Mouse (Mus musculus) MEL (cell line): ENCODE results near the gene Prps1. TPM values are rescaled to one million over a fixed set of nuclear protein-coding genes. Genes with fewer than 3 reads are reported as not detected.

Experiments
- DNase-seq: peaks from one replicate; pipeline ENCODE4 v3.0.0; 2011; ENCODE audit warnings: low read depth, low spot score
- H3K27ac ChIP-seq: 2 replicates; pipeline ENCODE4 v1.5.1; 2012; ENCODE audit warnings: low read depth, mild to moderate bottlenecking, control low read depth, low read length, moderate library complexity; ENCODE audit not compliant: control insufficient read depth
- H3K27me3 ChIP-seq, 2 experiments: fragments of 150-350 bp in 1 of 2; sonication (generic) in 1 of 2; 2 replicates each; pipeline ENCODE4 v1.6.1; 2012; ENCODE audit warnings: low read length in 2 of 2, mild to moderate bottlenecking in 2 of 2, improper control_type of control experiment in 1 of 2, moderate library complexity in 1 of 2; ENCODE audit not compliant: insufficient read depth in 2 of 2, control insufficient read depth in 1 of 2
- H3K36me3 ChIP-seq, 2 experiments: 2 replicates each; pipeline ENCODE4 v1.6.1; 2012 to 2014; ENCODE audit warnings: low read length in 2 of 2, improper control_type of control experiment in 1 of 2, inconsistent platforms in 1 of 2, mild to moderate bottlenecking in 1 of 2; ENCODE audit not compliant: insufficient read depth in 2 of 2, control insufficient read depth in 1 of 2
- H3K4me1 ChIP-seq, 2 experiments: fragments of 150-350 bp in 1 of 2; sonication (generic) in 1 of 2; 2 replicates each; pipeline ENCODE4 v1.6.1; 2012; ENCODE audit warnings: low read length in 2 of 2, improper control_type of control experiment in 1 of 2, mild to moderate bottlenecking in 1 of 2; ENCODE audit not compliant: insufficient read depth in 2 of 2, control insufficient read depth in 1 of 2
- H3K4me3 ChIP-seq, 2 experiments: fragments of 150-350 bp in 1 of 2; sonication (generic) in 1 of 2; 2 replicates each; pipeline ENCODE4 v1.5.1; 2012; ENCODE audit warnings: low read depth in 2 of 2, low read length in 2 of 2, mild to moderate bottlenecking in 2 of 2, moderate library complexity in 2 of 2, control low read depth in 1 of 2, improper control_type of control experiment in 1 of 2; ENCODE audit not compliant: control insufficient read depth in 1 of 2, insufficient read depth in 1 of 2
- H3K79me2 ChIP-seq: 2 replicates; pipeline ENCODE4 v1.6.1; 2012; ENCODE audit warnings: mild to moderate bottlenecking, low read length, moderate library complexity; ENCODE audit not compliant: control insufficient read depth, poor library complexity, insufficient read depth
- H3K9ac ChIP-seq: 2 replicates; pipeline ENCODE4 v1.6.1; 2012; ENCODE audit warnings: low read depth, mild to moderate bottlenecking, control low read depth, low read length, moderate library complexity; ENCODE audit not compliant: control insufficient read depth, poor library complexity, severe bottlenecking
- H3K9me3 ChIP-seq: fragments of 150-350 bp; sonication (generic); replicated peaks from 2 replicates; pipeline ENCODE4 v1.6.1; 2012; ENCODE audit warnings: mild to moderate bottlenecking, low read length, improper control_type of control experiment, moderate library complexity; ENCODE audit not compliant: insufficient read depth
- CTCF ChIP-seq, 3 experiments: IDR thresholded peaks in 2 of 3; conservative IDR thresholded peaks in 1 of 3; 2 replicates each; pipeline ENCODE4 v1.5.1; 2011 to 2012; ENCODE audit warnings: low read length in 3 of 3, low read depth in 2 of 3, mild to moderate bottlenecking in 2 of 3, improper control_type of control experiment in 1 of 3, inconsistent platforms in 1 of 3, mixed read lengths in 1 of 3, moderate library complexity in 1 of 3; ENCODE audit not compliant: control insufficient read depth in 1 of 3, insufficient read depth in 1 of 3, poor library complexity in 1 of 3, severe bottlenecking in 1 of 3
- ELF1 ChIP-seq: IDR thresholded peaks from 2 replicates; pipeline ENCODE4 v1.6.1; 2014; ENCODE audit warnings: low read depth, mild to moderate bottlenecking, inconsistent platforms, low read length, improper control_type of control experiment, moderate library complexity
- EP300 ChIP-seq, 2 experiments: IDR thresholded peaks; 2 replicates each; pipeline ENCODE4 v1.6.1; 2011; ENCODE audit warnings: improper control_type of control experiment in 2 of 2, low read length in 2 of 2, low read depth in 1 of 2, mild to moderate bottlenecking in 1 of 2
- ETS1 ChIP-seq: IDR thresholded peaks from 2 replicates; pipeline ENCODE4 v1.6.1; 2012; ENCODE audit warnings: low read depth, mild to moderate bottlenecking, inconsistent platforms, low read length, improper control_type of control experiment, moderate library complexity
- GATA1 ChIP-seq: IDR thresholded peaks from 2 replicates; pipeline ENCODE4 v1.6.1; 2011; ENCODE audit warnings: low read depth, low read length, improper control_type of control experiment
- MAX ChIP-seq: IDR thresholded peaks from 2 replicates; pipeline ENCODE4 v1.6.1; 2011; ENCODE audit warnings: low read length, improper control_type of control experiment
- MAZ ChIP-seq: IDR thresholded peaks from 2 replicates; pipeline ENCODE4 v1.6.1; 2012; ENCODE audit warnings: low read depth, mild to moderate bottlenecking, inconsistent platforms, low read length, improper control_type of control experiment
- MXI1 ChIP-seq: IDR thresholded peaks from 2 replicates; pipeline ENCODE4 v1.6.1; 2011; ENCODE audit warnings: mild to moderate bottlenecking, low read depth, low read length, improper control_type of control experiment
- MYC ChIP-seq: IDR thresholded peaks from 2 replicates; pipeline ENCODE4 v1.6.1; 2011; ENCODE audit warnings: low read depth, mild to moderate bottlenecking, low read length, improper control_type of control experiment, moderate library complexity
- NELFE ChIP-seq: IDR thresholded peaks from 2 replicates; pipeline ENCODE4 v1.6.1; 2011; ENCODE audit warnings: low read depth, low read length, improper control_type of control experiment
- SIN3A ChIP-seq: IDR thresholded peaks from 2 replicates; pipeline ENCODE4 v1.6.1; 2012; ENCODE audit warnings: low read length, improper control_type of control experiment, inconsistent platforms
- TAL1 ChIP-seq: IDR thresholded peaks from 2 replicates; pipeline ENCODE4 v1.6.1; 2012; ENCODE audit warnings: mild to moderate bottlenecking, inconsistent platforms, low read length, moderate library complexity, mixed read lengths
- TCF12 ChIP-seq: IDR thresholded peaks from 2 replicates; pipeline ENCODE4 v1.6.1; 2014; ENCODE audit warnings: low read depth, mild to moderate bottlenecking, inconsistent platforms, low read length, improper control_type of control experiment, moderate library complexity
- ZKSCAN1 ChIP-seq: IDR thresholded peaks from 2 replicates; pipeline ENCODE4 v1.6.1; 2012; ENCODE audit warnings: low read depth, mild to moderate bottlenecking, inconsistent platforms, low read length, improper control_type of control experiment, moderate library complexity
- ZMIZ1 ChIP-seq: IDR thresholded peaks from 2 replicates; pipeline ENCODE4 v1.6.1; 2012; ENCODE audit warnings: low read depth, mild to moderate bottlenecking, inconsistent platforms, low read length, improper control_type of control experiment, moderate library complexity
- polyA plus RNA-seq, 2 experiments: library from polyadenylated mRNA; stranded (reverse) in 1 of 2; unstranded in 1 of 2; fragments of >175 nt in 1 of 2; fragments of >200 nt in 1 of 2; gene quantifications; 2 replicates each; pipeline versions ENCODE4 v1.2.1 to v1.2.4; 2012; ENCODE audit warnings: low replicate concordance in 2 of 2, low read depth in 1 of 2; ENCODE audit not compliant: insufficient read length in 2 of 2, insufficient read depth in 1 of 2, missing spikeins in 1 of 2
- total RNA-seq: library from RNA; depleted of rRNA; stranded (reverse); fragments of 300-350 nt; gene quantifications from 2 replicates; pipeline ENCODE4 v1.2.3, GENCODE M21; 2012

Gene Prps1
- total and polyA plus RNA-seq, 3 experiments, result 113 to 172 TPM; not detected in 1

DNA sequence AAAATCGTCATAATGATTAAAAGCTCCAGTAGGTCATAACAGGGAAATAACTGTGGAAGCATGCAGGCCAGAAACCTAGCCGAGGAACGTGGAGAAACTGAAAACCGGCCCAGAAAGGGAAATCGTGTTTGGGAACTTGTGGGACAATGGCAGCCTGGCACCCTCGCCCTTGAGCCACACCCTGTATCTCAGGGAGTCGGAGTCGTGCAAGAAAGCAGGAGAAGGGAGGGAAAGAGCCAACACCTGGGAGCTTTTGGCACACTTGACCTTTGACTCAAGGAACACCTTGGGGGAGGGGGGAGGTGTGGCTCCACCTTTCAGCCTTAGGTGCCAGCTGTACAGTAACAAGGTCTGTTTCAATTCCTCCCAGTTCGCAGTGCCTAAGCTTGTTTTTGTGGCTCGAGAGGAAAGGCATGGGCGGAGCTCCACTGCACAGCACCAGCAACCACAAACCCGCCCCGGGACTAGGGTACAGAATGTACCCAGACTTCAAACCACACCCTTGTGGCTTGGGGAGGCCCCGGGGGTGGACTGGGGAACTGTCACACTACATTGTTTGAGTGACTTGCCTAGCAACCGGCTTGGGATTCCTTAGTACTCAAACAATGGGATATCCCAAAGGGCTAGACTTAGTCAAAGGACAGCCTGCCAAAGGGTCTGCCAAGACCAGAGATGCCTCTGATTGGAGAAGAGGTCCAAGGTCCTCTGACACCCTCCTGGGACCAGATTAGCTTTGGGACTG, 49.3 kb downstream of the Prps1 start:
- Histone ChIP-seq H3K9me3 (no peaks in the 10 kb centered on the region), H3K27ac (peak overlapping the region; percentile 49), H3K36me3 (peaks cover 0 to 46% of the 10 kb centered on the region in 2 experiments; a peak in 2 of 4 replicates), H3K79me2 (no peaks in the 10 kb centered on the region), H3K4me1 (peaks cover 35 to 49% of the 10 kb centered on the region in 2 experiments), H3K4me3 (peak overlapping the region; percentile 57 to 81), H3K27me3 (no peaks in the 10 kb centered on the region), H3K9ac (peak overlapping the region; percentile 68)
- TF ChIP-seq ZMIZ1, result peak; percentile 67; the same call in 1 of the 2 replicates
- peak; percentile 68; the same call in 1 of the 2 replicates for TF ChIP-seq MXI1
- peak; percentile 28; the same call in 1 of the 2 replicates for TF ChIP-seq NELFE
- peak; percentile 48 for TF ChIP-seq ETS1
- no peak for TF ChIP-seq CTCF (IDR thresholded peaks at IDR 0.05 in 2 of 3, conservative IDR thresholded peaks at IDR 0.05 in 1 of 3; ENCODE audit: control insufficient read depth in 1 of 3, insufficient read depth in 1 of 3, low read depth in 2 of 3, low read length in 3 of 3, poor library complexity in 1 of 3, severe bottlenecking in 1 of 3)
- 0 out of 2 replicates have a peak, but pooled peaks have one; percentile 33 for TF ChIP-seq MAX
- peak; percentile 57; the same call in 1 of the 2 replicates for TF ChIP-seq MAZ
- TF ChIP-seq TCF12, result 0 out of 2 replicates have a peak, but pooled peaks have one; percentile 10
- TF ChIP-seq ZKSCAN1, result no peak
- TF ChIP-seq MYC, result no peak
- no peak for TF ChIP-seq TAL1
- TF ChIP-seq ELF1, result no peak
- TF ChIP-seq EP300 (IDR thresholded peaks at IDR 0.05; ENCODE audit: low read depth in 1 of 2, low read length in 2 of 2), result peak; percentile 45 to 54; a peak in 3 of 4 replicates
- TF ChIP-seq SIN3A, result peak; percentile 64
- peak; percentile 90 for DNase-seq

DNA sequence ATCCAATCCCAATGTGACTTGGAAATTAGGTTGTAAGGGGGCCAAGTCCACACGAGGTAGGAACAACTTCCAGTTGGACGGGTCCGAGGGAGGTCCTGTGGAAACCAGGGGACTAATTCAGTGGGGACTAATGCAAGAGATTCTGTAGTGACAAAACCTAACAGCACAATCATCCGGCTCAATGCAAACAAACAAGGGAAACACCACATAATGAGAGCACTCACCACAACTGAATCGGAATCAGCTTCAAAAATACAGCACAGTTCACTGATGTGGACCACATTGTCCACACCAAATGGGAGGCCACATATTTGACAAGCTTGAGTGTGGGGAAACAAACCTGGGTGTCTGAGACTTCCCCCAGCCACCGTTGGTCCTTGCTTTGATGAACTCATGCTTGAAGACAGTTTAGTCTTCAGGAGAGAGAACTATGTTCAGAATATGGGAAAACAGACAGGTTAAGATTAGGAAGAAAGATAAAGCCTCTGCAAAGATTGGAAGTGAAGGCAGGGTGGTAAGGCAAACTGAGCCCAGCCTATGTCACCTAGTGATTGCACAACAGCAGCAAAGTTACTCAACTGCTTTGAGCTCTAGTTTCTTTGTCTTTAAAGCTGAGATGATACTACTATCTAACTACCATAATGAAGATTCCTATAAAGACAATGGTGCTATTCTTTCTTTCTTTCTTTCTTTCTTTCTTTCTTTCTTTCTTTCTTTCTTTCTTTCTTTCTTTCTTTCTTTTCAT, 50.2 kb downstream of the Prps1 start:
- no peaks in the 10 kb centered on the region for H3K27me3 ChIP-seq
- no peaks in the 10 kb centered on the region for H3K9me3 ChIP-seq
- H3K4me3 ChIP-seq, result no peak overlapping the region
- H3K36me3 ChIP-seq, result peaks cover 0 to 44% of the 10 kb centered on the region in 2 experiments; a peak in 2 of 4 replicates
- H3K79me2 ChIP-seq, result no peaks in the 10 kb centered on the region
- TF ChIP-seq CTCF (IDR thresholded peaks at IDR 0.05 in 2 of 3, conservative IDR thresholded peaks at IDR 0.05 in 1 of 3; ENCODE audit: control insufficient read depth in 1 of 3, insufficient read depth in 1 of 3, low read depth in 2 of 3, low read length in 3 of 3, poor library complexity in 1 of 3, severe bottlenecking in 1 of 3) (no peak), GATA1 (peak; percentile 24; the same call in 1 of the 2 replicates)
- H3K4me1 ChIP-seq, result peaks cover 35 to 47% of the 10 kb centered on the region in 2 experiments
- DNase-seq, result no peak
- no peak overlapping the region for H3K27ac ChIP-seq
- no peak overlapping the region for H3K9ac ChIP-seq
